Mouse (Mus musculus) midbrain, embryonic 12.5 days (tissue): ENCODE data around the gene Atp5j2. TPM values are rescaled to one million over a fixed set of nuclear protein-coding genes. Genes with fewer than 3 reads are reported as not detected.
A peak's percentile ranks its signal among the peaks of the same experiment; 100 is the strongest.
"Not testable (repeated sequence)": the region's sequence is repeated elsewhere in the genome, so short reads cannot be mapped to it uniquely, and the experiment has no call there.

Experiments
- ATAC-seq: fragments of 200-750 bp; cut with Nextera tagmentation; 2 replicates; pipeline ENCODE4 v1.8.0; 2017; ENCODE audit warnings: low read depth, moderate TSS enrichment, moderate library complexity; ENCODE audit not compliant: low FRiP score
- H3K27ac ChIP-seq: fragments of 300-500 bp; sonication (generic); replicated peaks from 2 replicates; pipeline ENCODE4 v1.5.1; 2016; ENCODE audit warnings: mild to moderate bottlenecking
- H3K27me3 ChIP-seq: fragments of 300-500 bp; sonication (generic); 2 replicates; pipeline ENCODE4 v1.6.1; 2016; ENCODE audit warnings: mild to moderate bottlenecking
- H3K36me3 ChIP-seq: fragments of 300-500 bp; sonication (generic); 2 replicates; pipeline ENCODE4 v1.6.1; 2016
- H3K4me1 ChIP-seq: fragments of 300-500 bp; sonication (generic); 2 replicates; pipeline ENCODE4 v1.6.1; 2016
- H3K4me2 ChIP-seq: fragments of 300-500 bp; sonication (generic); replicated peaks from 2 replicates; pipeline ENCODE4 v1.6.1; 2016; ENCODE audit warnings: mild to moderate bottlenecking, moderate library complexity
- H3K4me3 ChIP-seq: fragments of 300-500 bp; sonication (generic); 2 replicates; pipeline ENCODE4 v1.5.1; 2016; ENCODE audit warnings: mild to moderate bottlenecking
- H3K9ac ChIP-seq: fragments of 300-500 bp; sonication (generic); replicated peaks from 2 replicates; pipeline ENCODE4 v1.6.1; 2016; ENCODE audit warnings: mild to moderate bottlenecking, moderate library complexity
- H3K9me3 ChIP-seq: fragments of 300-500 bp; sonication (generic); 2 replicates; pipeline ENCODE4 v1.6.1; 2016; ENCODE audit warnings: mild to moderate bottlenecking
- WGBS: fragments of 180-500 bp; shearing (Covaris S2); methylation state at CpG from one replicate; pipeline ENCODE4 v1.1.7; 2016; 5-methylcytosine and 5-hydroxymethylcytosine counted together
- polyA plus RNA-seq: library from polyadenylated mRNA; unstranded; fragments of >200 nt; fragmentation: Nextera tagmentation; extraction: Ambion mirVana; gene quantifications from 2 replicates; pipeline ENCODE4 v1.2.1, GENCODE M21; 2016

Gene Atp5j2
- polyA plus RNA-seq = 525 and 533 TPM in 2 replicates

GRCm38 (mm10) chr5:145191962-145192361 is at the start of gene Atp5j2:
TSS of gene Atp5j2 (minus strand) at chr5:145192062.
- peak within 1 kb of the TSS; percentile 89 for H3K4me2 ChIP-seq
- H3K9ac ChIP-seq = peak within 1 kb of the TSS; percentile 96
- no peak for ATAC-seq
- H3K27ac ChIP-seq = peak within 1 kb of the TSS; percentile 86
- no peaks in the 10 kb centered on the region for H3K27me3 ChIP-seq
- WGBS = 75% methylated on average over 2 of the region's 2 CpGs
- peak within 1 kb of the TSS; percentile 91 for H3K4me3 ChIP-seq
- H3K4me1 ChIP-seq = peaks cover 20% of the 10 kb centered on the region
- peaks cover 38% of the 10 kb centered on the region for H3K36me3 ChIP-seq
- H3K9me3 ChIP-seq = no peaks in the 10 kb centered on the region

DNA sequence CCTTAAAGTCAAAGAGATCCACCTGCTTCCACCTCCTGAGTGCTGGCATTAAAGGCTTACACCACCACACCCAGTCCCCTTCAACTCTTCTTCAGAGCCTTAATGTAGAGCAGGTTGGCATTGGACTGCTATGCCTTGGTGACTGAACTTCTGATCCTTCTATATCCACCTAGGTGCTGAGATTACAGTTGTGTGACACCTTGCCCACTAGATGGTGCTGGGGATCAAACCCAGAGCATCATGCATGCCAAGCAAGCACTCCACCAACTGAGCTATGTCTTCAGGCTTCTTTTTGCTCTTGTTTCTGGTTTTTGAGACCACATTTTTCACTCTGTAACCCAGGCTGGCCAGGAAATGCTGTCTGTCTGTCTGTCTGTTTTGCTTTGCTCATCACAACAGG is 42.8 kb upstream of the Atp5j2 start:
- peaks cover 54% of the 10 kb centered on the region for H3K36me3 ChIP-seq

DNA sequence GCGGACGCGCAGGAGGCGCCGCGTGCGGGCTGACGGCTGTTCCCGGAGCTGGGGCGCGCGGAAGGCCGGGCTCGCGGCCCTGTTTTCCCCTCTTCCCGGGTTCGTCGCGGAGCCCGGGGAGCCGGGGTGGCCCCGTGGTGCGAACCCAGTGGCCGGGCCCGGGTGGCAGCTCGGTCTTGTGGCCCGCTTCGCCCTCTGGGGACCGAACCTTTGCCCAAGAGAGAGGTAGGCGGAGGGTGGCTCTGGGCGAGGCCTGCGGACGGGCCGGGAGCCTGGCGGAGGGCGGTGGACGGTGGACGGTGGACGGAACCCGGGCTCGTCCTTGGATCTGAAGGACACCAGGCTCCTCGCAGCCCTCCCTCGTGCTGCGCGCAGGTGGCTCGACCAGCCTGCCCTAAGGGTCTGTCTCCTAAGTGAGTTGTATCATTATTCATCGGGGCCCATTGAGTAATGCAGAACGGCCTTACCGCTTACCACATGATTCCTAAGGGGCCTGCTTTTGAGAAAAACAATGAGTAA is 40.1 kb upstream of the Atp5j2 start:
- ATAC-seq = peak; percentile 58
- H3K27me3 ChIP-seq = no peaks in the 10 kb centered on the region
- under 1% methylated on average over 37 of the region's 49 CpGs for WGBS

More for the DNA sequence above, 42.8 kb upstream of the Atp5j2 start:
- Histone ChIP-seq H3K27me3 (no peaks in the 10 kb centered on the region), H3K4me1 (peaks cover 18% of the 10 kb centered on the region; the same call in 1 of the 2 replicates), H3K9ac (no peak overlapping the region), H3K4me2 (no peak overlapping the region), H3K4me3 (no peak overlapping the region), H3K9me3 (no peaks in the 10 kb centered on the region), H3K27ac (no peak overlapping the region)
- no peak for ATAC-seq

DNA sequence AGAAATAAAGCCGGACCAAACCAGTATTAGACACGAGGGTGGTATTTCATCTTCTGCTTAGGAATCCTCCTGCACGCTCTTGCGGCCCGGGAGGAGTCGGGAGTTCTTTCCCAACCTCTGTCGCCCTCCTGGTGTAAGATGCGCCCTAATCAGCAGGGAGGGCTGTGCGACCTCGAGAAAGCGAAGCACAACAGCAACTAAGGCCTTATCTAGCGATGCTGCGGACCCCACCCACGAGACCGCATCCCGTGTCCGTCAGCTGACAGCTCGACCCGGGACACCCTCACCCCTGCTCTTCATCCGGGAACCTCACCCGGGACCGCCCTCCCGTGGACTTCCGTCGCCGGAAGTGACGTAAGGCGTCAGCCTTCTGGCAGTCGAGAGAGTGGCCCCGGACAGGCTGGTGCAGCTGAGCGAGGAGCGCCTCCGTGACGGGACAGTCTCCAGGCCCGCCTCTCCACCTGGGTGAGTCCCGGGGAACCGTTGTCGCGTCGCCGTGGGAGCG is 39.6 kb upstream of the Atp5j2 start, which contains the start of gene Zfp655:
Gene Zfp655, plus strand, starts transcription at position 349 of the 505 bp plus-strand sequence.
- ATAC-seq = peak; percentile 97
- H3K4me1 ChIP-seq = peaks cover 18% of the 10 kb centered on the region; the same call in 1 of the 2 replicates
- peak within 1 kb of the TSS; percentile 93 for H3K9ac ChIP-seq
- under 1% methylated on average over 42 of the region's 42 CpGs for WGBS
- no peaks in the 10 kb centered on the region for H3K27me3 ChIP-seq
- peak within 1 kb of the TSS; percentile 84 for H3K27ac ChIP-seq
- H3K4me2 ChIP-seq = peak within 1 kb of the TSS; percentile 66
- no peaks in the 10 kb centered on the region for H3K9me3 ChIP-seq
- peak within 1 kb of the TSS; percentile 85 for H3K4me3 ChIP-seq
- H3K36me3 ChIP-seq = peaks cover 30% of the 10 kb centered on the region

More for the DNA sequence above, 40.1 kb upstream of the Atp5j2 start:
- H3K9ac ChIP-seq = peak overlapping the region; percentile 93
- peaks cover 32% of the 10 kb centered on the region for H3K36me3 ChIP-seq
- H3K9me3 ChIP-seq = no peaks in the 10 kb centered on the region
- H3K4me3 ChIP-seq = peak overlapping the region; percentile 85
- H3K27ac ChIP-seq = peak overlapping the region; percentile 84
- peaks cover 18% of the 10 kb centered on the region; the same call in 1 of the 2 replicates for H3K4me1 ChIP-seq
- H3K4me2 ChIP-seq = peak overlapping the region; percentile 66

DNA sequence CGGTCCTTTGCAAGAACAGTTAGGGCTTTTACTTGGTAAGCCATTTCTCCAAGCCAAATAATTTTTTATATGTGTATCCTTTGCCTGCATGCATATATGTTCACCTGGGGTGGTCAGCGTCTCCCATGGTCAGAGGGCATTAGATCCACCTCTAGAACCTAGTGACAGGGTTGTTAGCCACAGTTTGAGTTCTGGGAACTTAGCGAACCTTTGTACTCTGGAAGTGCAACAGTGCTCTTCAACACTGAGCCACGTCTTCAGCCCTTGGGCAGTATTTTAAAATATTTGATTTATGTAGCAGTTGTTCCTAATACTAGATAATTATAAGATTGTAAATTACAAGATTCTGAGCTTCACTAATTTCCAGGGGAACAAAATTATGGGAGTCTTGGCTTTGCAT is 38.8 kb upstream of the Atp5j2 start:
- Histone ChIP-seq H3K36me3 (peaks cover 22% of the 10 kb centered on the region), H3K27me3 (no peaks in the 10 kb centered on the region), H3K27ac (no peak overlapping the region; the same call in 1 of the 2 replicates), H3K4me1 (peaks cover 18% of the 10 kb centered on the region; the same call in 1 of the 2 replicates), H3K9me3 (no peaks in the 10 kb centered on the region), H3K9ac (peak overlapping the region; percentile 93; the same call in 1 of the 2 replicates), H3K4me2 (peak overlapping the region; percentile 66), H3K4me3 (peak overlapping the region; percentile 85; the same call in 1 of the 2 replicates)
- ATAC-seq = no peak
- WGBS = 87% methylated on average over 4 of the region's 4 CpGs

- WGBS = 79% methylated on average over 6 of the region's 6 CpGs
- H3K4me1 ChIP-seq = peaks cover 18% of the 10 kb centered on the region; the same call in 1 of the 2 replicates
- not testable (repeated sequence) for H3K9ac ChIP-seq, H3K4me3 ChIP-seq, H3K4me2 ChIP-seq, H3K27ac ChIP-seq, H3K9me3 ChIP-seq, ATAC-seq, H3K36me3 ChIP-seq, H3K27me3 ChIP-seq
Measured at GRCm38 (mm10) chr5:145229283-145229682, 37.4 kb upstream of the Atp5j2 start.

DNA sequence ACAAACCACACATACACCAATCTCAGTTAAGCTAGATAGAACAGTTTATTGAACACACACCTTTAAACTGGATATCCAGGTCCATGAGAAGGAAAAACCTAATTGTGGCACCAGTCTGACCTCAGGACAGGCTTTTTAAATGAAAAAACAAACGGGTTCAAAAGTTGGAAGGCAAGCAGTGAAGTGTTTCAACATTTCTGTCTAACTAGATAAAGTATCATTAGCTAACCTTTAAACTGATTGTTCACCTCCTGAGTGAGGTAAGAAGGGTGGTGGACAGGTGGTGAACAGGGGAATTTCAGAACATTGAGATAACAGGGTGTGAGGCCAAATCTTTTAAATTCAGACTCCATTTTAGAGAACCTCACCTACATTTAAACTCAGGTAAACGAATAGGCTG is 34.6 kb upstream of the Atp5j2 start:
- ATAC-seq = no peak
- Histone ChIP-seq H3K36me3 (peaks cover 7% of the 10 kb centered on the region), H3K27me3 (no peaks in the 10 kb centered on the region), H3K4me2 (no peak overlapping the region), H3K27ac (no peak overlapping the region), H3K4me3 (no peak overlapping the region), H3K9ac (no peak overlapping the region), H3K4me1 (peaks cover 5% of the 10 kb centered on the region; the same call in 1 of the 2 replicates), H3K9me3 (no peaks in the 10 kb centered on the region)
- 62% methylated on average over 2 of the region's 2 CpGs for WGBS

DNA sequence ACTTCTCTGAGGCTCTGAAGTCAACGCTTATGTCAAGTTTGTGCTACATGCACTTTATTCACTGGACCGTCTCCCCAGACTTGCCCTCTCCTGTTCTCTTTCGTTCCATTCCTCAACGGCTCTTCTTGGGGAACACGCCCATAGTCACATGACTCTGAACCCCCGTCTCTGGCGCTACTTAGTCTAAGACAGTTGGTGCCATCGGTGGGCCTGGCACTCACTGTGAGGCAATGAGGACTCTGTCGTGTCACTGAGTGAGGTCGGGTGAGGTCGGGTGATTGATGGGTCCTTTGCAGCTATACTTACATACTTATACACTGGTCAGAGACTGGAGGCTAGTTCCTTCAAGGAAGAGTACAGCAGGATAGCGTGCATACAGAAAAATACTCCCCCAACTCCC is 31.5 kb upstream of the Atp5j2 start:
- peaks cover 36% of the 10 kb centered on the region for H3K36me3 ChIP-seq
- H3K4me3 ChIP-seq = no peak overlapping the region
- no peak for ATAC-seq
- H3K27ac ChIP-seq = no peak overlapping the region
- H3K27me3 ChIP-seq = no peaks in the 10 kb centered on the region
- 86% methylated on average over 12 of the region's 12 CpGs for WGBS
- no peak overlapping the region for H3K9ac ChIP-seq
- no peaks in the 10 kb centered on the region for H3K9me3 ChIP-seq
- no peaks in the 10 kb centered on the region for H3K4me1 ChIP-seq
- no peak overlapping the region for H3K4me2 ChIP-seq

- ATAC-seq = no peak
- Histone ChIP-seq H3K4me2 (no peak overlapping the region), H3K9me3 (no peaks in the 10 kb centered on the region), H3K27ac (no peak overlapping the region), H3K27me3 (no peaks in the 10 kb centered on the region), H3K9ac (no peak overlapping the region), H3K4me1 (no peaks in the 10 kb centered on the region), H3K36me3 (peaks cover 38% of the 10 kb centered on the region), H3K4me3 (no peak overlapping the region)
- WGBS = 84% methylated on average over 5 of the region's 5 CpGs
Measured at GRCm38 (mm10) chr5:145222840-145223239, 31.0 kb upstream of the Atp5j2 start.

GRCm38 (mm10) chr5:145219981-145220380 is 28.1 kb upstream of the Atp5j2 start:
- no peak overlapping the region for H3K4me2 ChIP-seq
- H3K27ac ChIP-seq = no peak overlapping the region
- no peaks in the 10 kb centered on the region for H3K9me3 ChIP-seq
- WGBS = 91% methylated on average over 8 of the region's 8 CpGs
- H3K9ac ChIP-seq = no peak overlapping the region
- no peak for ATAC-seq
- H3K36me3 ChIP-seq = peaks cover 38% of the 10 kb centered on the region
- no peaks in the 10 kb centered on the region for H3K27me3 ChIP-seq
- no peaks in the 10 kb centered on the region for H3K4me1 ChIP-seq
- no peak overlapping the region for H3K4me3 ChIP-seq

DNA sequence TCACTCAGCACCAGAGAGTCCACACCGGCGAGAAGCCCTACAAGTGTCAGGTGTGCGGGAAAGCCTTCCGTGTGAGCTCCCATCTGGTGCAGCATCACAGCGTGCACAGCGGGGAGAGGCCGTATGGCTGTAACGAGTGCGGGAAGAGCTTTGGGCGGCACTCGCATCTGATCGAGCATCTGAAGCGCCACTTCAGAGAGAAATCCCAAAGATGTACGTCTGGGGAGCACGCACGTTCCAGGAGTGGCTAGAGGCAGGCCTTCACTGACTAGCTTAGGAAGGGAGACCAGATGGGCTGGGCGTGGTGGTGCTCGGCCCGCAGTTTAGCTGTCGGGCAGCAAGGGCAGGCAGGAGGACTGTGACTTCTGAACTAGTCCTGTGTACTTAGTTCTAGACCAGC is 26.8 kb upstream of the Atp5j2 start:
- Histone ChIP-seq H3K4me1 (no peaks in the 10 kb centered on the region), H3K9ac (no peak overlapping the region), H3K4me3 (no peak overlapping the region), H3K4me2 (no peak overlapping the region), H3K36me3 (peaks cover 45% of the 10 kb centered on the region), H3K27ac (no peak overlapping the region), H3K27me3 (no peaks in the 10 kb centered on the region), H3K9me3 (no peaks in the 10 kb centered on the region)
- WGBS = 96% methylated on average over 20 of the region's 20 CpGs
- ATAC-seq = no peak

GRCm38 (mm10) chr5:145218206-145218605 is 26.3 kb upstream of the Atp5j2 start:
- Histone ChIP-seq H3K4me3 (no peak overlapping the region), H3K9me3 (no peaks in the 10 kb centered on the region), H3K27me3 (no peaks in the 10 kb centered on the region), H3K4me2 (no peak overlapping the region), H3K36me3 (peaks cover 45% of the 10 kb centered on the region), H3K9ac (no peak overlapping the region), H3K27ac (no peak overlapping the region), H3K4me1 (no peaks in the 10 kb centered on the region)
- WGBS = 96% methylated on average over 21 of the region's 21 CpGs
- ATAC-seq = no peak
